Mouse (Mus musculus): ENCODE data around the gene Lexm. TPM values are rescaled to one million over a fixed set of nuclear protein-coding genes. Genes with fewer than 3 reads are reported as not detected.

Lexm gene
- polyA plus RNA-seq, 1 experiment from 2014 or later = not detected

DNA sequence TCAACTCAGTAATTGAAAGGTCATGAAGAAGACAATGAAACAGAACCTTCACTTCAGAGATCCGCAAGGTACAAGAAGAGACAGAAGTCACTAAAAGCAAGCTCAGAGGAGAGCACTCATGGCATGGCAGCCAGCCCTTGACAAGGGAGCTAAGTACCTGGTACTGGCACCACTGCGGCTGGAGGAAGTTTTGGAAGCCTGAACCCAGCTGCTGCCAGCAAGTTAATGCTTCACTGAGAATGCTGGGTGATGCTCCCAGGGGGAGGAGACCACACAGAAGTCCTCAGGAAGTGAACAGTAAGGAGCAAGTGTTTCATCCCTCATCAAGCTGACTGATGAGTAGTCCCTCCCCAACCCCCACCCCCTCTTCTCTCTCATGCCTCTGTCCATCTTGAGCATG lies 74.8 kb downstream of the Lexm start:
- no peak for DNase-seq
- WGBS = 70% methylated on average over 2 of the region's 2 CpGs
- Histone ChIP-seq H3K9ac (no peak overlapping the region), H3K4me2 (no peak overlapping the region), H3K36me3 (ENCODE audit: insufficient read depth) (no peaks in the 10 kb centered on the region), H3K27me3 (ENCODE audit: insufficient read depth, low read length) (no peaks in the 10 kb centered on the region), H3K9me3 (ENCODE audit: low read depth, low read length) (no peaks in the 10 kb centered on the region), H3K4me3 (ENCODE audit: low read depth, low read length) (no peak overlapping the region), H3K4me1 (ENCODE audit: insufficient read depth) (no peaks in the 10 kb centered on the region), H3K27ac (ENCODE audit: low read depth) (no peak overlapping the region)
- no peak for TF ChIP-seq CTCF (IDR thresholded peaks at IDR 0.05; ENCODE audit: low read depth)
- no peak for ATAC-seq (ENCODE audit: insufficient read depth)

DNA sequence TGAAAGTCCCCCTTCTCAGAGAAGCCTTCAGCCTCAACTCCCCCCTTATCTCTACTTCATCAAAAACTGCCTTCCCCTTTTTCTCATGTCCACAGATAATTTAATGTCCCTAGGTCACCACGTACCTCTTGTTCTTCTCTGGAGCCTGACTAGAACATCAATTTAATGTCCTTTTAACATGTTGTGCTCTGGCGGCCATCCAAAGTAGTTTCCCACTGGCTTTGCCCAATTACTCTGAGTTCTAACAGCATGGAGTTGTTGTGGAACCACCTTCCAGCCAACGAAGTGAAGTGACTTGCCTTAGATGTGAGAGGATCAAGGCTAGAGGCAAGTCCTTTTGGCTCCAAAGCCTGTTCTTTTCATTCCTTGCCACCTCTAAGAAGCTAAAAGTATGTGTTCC lies 75.5 kb downstream of the Lexm start:
- TF ChIP-seq CTCF (IDR thresholded peaks at IDR 0.05; ENCODE audit: low read depth) = no peak
- no peaks in the 10 kb centered on the region for H3K4me1 ChIP-seq (ENCODE audit: insufficient read depth)
- H3K4me2 ChIP-seq = no peak overlapping the region
- 55% methylated on average over 3 of the region's 3 CpGs for WGBS
- H3K9me3 ChIP-seq (ENCODE audit: low read depth, low read length) = no peaks in the 10 kb centered on the region
- no peak for DNase-seq
- H3K27me3 ChIP-seq (ENCODE audit: insufficient read depth, low read length) = no peaks in the 10 kb centered on the region
- no peak overlapping the region for H3K27ac ChIP-seq (ENCODE audit: low read depth)
- H3K4me3 ChIP-seq (ENCODE audit: low read depth, low read length) = no peak overlapping the region
- no peak overlapping the region for H3K9ac ChIP-seq
- no peak for ATAC-seq (ENCODE audit: insufficient read depth)
- H3K36me3 ChIP-seq (ENCODE audit: insufficient read depth) = no peaks in the 10 kb centered on the region

Other genes starting within 250 kb of the Lexm start
- gene Pcsk9, start 152.9 kb downstream of the Lexm start, polyA plus RNA-seq (2014; fragmentation: Nextera tagmentation; extraction: Ambion mirVana) = 1.9 and 2.3 TPM in 2 replicates
- gene Bsnd, start 125.0 kb downstream of the Lexm start, polyA plus RNA-seq (2014; fragmentation: Nextera tagmentation; extraction: Ambion mirVana) = not detected in 2 replicates
- gene Dhcr24, start 56.2 kb downstream of the Lexm start, polyA plus RNA-seq (2014; fragmentation: Nextera tagmentation; extraction: Ambion mirVana) = 22.5 and 25.0 TPM in 2 replicates
- gene Ttc22, start 5.2 kb upstream of the Lexm start, polyA plus RNA-seq (2014; fragmentation: Nextera tagmentation; extraction: Ambion mirVana) = 0.92 and 1.1 TPM in 2 replicates
- gene Pars2, start 33.8 kb upstream of the Lexm start, polyA plus RNA-seq (2014; fragmentation: Nextera tagmentation; extraction: Ambion mirVana) = 14.3 and 14.5 TPM in 2 replicates
- 79.1 and 80.4 TPM in 2 replicates for gene Ttc4, start 61.7 kb upstream of the Lexm start, polyA plus RNA-seq (2014; fragmentation: Nextera tagmentation; extraction: Ambion mirVana)
- 0.08 and 0.22 TPM in 2 replicates for gene Mroh7, start 113.7 kb upstream of the Lexm start, polyA plus RNA-seq (2014; fragmentation: Nextera tagmentation; extraction: Ambion mirVana)
- 0.27 and 0.30 TPM in 2 replicates for gene Fam151a, start 116.6 kb upstream of the Lexm start, polyA plus RNA-seq (2014; fragmentation: Nextera tagmentation; extraction: Ambion mirVana)
- 0.84 and 1.1 TPM in 2 replicates for gene Acot11, start 187.8 kb upstream of the Lexm start, polyA plus RNA-seq (2014; fragmentation: Nextera tagmentation; extraction: Ambion mirVana)

All from lung, embryonic 14.5 days (tissue).